Mouse (Mus musculus): ENCODE data around the gene Vmn2r2. TPM values are rescaled to one million over a fixed set of nuclear protein-coding genes. Genes with fewer than 3 reads are reported as not detected.

The Vmn2r2 gene
- polyA plus RNA-seq (2015; fragmentation: Nextera tagmentation; extraction: Ambion mirVana), result not detected in 2 replicates

- no peaks in the 10 kb centered on the region for H3K9me3 ChIP-seq (ENCODE audit: low read length)
- no peak within 1 kb of the TSS for H3K4me2 ChIP-seq (replicated peaks; ENCODE audit: low read depth, low read length)
- no peak for ATAC-seq (ENCODE audit: low FRiP score, low TSS enrichment)
- no peaks in the 10 kb centered on the region for H3K27me3 ChIP-seq (ENCODE audit: insufficient read depth, low read length)
- 89% methylated on average over 2 of the region's 2 CpGs for WGBS
- no peak within 1 kb of the TSS for H3K4me3 ChIP-seq (ENCODE audit: low read length)
- no peak within 1 kb of the TSS for H3K27ac ChIP-seq (ENCODE audit: low read length)
- no peaks in the 10 kb centered on the region for H3K36me3 ChIP-seq (ENCODE audit: insufficient read depth, low read length)
- H3K9ac ChIP-seq (replicated peaks; ENCODE audit: low read length), result no peak within 1 kb of the TSS
- no peaks in the 10 kb centered on the region for H3K4me1 ChIP-seq (ENCODE audit: insufficient read depth, low read length)
Observed at GRCm38 (mm10) chr3:64141878-64142508, at the start of gene Vmn2r2. Vmn2r2 (minus strand) TSS chr3:64141928.

- no peaks in the 10 kb centered on the region for H3K9me3 ChIP-seq (ENCODE audit: low read length)
- H3K27ac ChIP-seq (ENCODE audit: low read length), result no peak overlapping the region
- H3K4me1 ChIP-seq (ENCODE audit: insufficient read depth, low read length), result no peaks in the 10 kb centered on the region
- ATAC-seq (ENCODE audit: low FRiP score, low TSS enrichment), result no peak
- no peak overlapping the region for H3K4me2 ChIP-seq (replicated peaks; ENCODE audit: low read depth, low read length)
- no peak overlapping the region for H3K4me3 ChIP-seq (ENCODE audit: low read length)
- WGBS, result 85% methylated on average over 11 of the region's 11 CpGs
- H3K27me3 ChIP-seq (ENCODE audit: insufficient read depth, low read length), result no peaks in the 10 kb centered on the region
- no peak overlapping the region for H3K9ac ChIP-seq (replicated peaks; ENCODE audit: low read length)
- no peaks in the 10 kb centered on the region for H3K36me3 ChIP-seq (ENCODE audit: insufficient read depth, low read length)
Observed at GRCm38 (mm10) chr3:64113352-64114046, 28.2 kb downstream of the Vmn2r2 start.

DNA sequence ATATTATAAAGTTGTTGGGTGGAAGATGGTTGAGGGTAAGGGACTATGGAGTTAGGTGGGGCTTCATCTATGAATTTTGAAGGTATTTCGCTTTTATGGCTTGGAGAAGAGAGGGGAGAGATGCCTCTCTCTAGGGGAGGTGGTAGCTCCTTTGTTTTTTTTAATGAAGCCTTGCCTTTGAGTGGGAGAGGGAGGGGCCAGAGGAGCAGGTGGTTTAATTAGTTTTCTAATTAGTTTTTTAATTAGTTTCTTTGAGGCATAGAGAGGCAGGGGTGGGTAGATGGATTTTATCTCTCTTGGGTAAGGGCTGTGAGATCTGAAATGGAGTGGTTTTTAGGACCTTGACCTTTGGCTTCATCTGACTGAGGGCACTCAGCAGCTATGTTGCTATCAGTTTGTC lies 29.0 kb downstream of the Vmn2r2 start:
- no peak overlapping the region for H3K27ac ChIP-seq (ENCODE audit: low read length)
- no peaks in the 10 kb centered on the region for H3K27me3 ChIP-seq (ENCODE audit: insufficient read depth, low read length)
- H3K4me3 ChIP-seq (ENCODE audit: low read length), result no peak overlapping the region
- H3K36me3 ChIP-seq (ENCODE audit: insufficient read depth, low read length), result no peaks in the 10 kb centered on the region
- H3K4me2 ChIP-seq (replicated peaks; ENCODE audit: low read depth, low read length), result no peak overlapping the region
- no peak for ATAC-seq (ENCODE audit: low FRiP score, low TSS enrichment)
- 79% methylated on average over 1 of the region's 1 CpGs for WGBS
- no peak overlapping the region for H3K9ac ChIP-seq (replicated peaks; ENCODE audit: low read length)
- H3K9me3 ChIP-seq (ENCODE audit: low read length), result no peaks in the 10 kb centered on the region
- H3K4me1 ChIP-seq (ENCODE audit: insufficient read depth, low read length), result no peaks in the 10 kb centered on the region

DNA sequence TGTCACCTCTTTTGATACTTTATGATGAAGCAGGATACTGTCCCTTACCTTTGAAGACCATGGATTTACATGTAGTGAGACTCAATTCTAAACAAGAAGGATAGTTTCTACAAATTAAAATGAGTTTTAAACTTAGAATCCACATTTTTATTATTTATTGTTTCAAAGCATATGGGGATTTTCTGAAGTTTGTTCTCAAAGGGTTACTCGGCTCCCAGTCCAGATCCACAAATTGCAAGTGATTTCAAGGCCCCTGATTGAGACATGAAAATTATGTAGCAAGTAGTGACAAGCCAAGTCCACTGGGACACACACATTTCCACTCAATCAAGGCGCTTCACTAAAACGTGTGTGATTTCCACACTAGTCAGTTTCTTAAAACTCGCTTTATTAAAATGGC lies 60.5 kb downstream of the Vmn2r2 start, which contains the start of gene Vmn2r1:
Vmn2r1 (plus strand) TSS at position 301 of the 400 bp plus-strand sequence.
- H3K27ac ChIP-seq (ENCODE audit: low read length), result no peak within 1 kb of the TSS
- no peaks in the 10 kb centered on the region for H3K27me3 ChIP-seq (ENCODE audit: insufficient read depth, low read length)
- H3K4me3 ChIP-seq (ENCODE audit: low read length), result no peak within 1 kb of the TSS
- WGBS, result 80% methylated on average over 4 of the region's 4 CpGs
- H3K4me2 ChIP-seq (replicated peaks; ENCODE audit: low read depth, low read length), result no peak within 1 kb of the TSS
- no peaks in the 10 kb centered on the region for H3K4me1 ChIP-seq (ENCODE audit: insufficient read depth, low read length)
- H3K9me3 ChIP-seq (ENCODE audit: low read length), result no peaks in the 10 kb centered on the region
- ATAC-seq (ENCODE audit: low FRiP score, low TSS enrichment), result no peak
- H3K36me3 ChIP-seq (ENCODE audit: insufficient read depth, low read length), result no peaks in the 10 kb centered on the region
- H3K9ac ChIP-seq (replicated peaks; ENCODE audit: low read length), result no peak within 1 kb of the TSS

Other genes starting within 250 kb of the Vmn2r2 start
- gene Plch1, start 242.5 kb downstream of the Vmn2r2 start, polyA plus RNA-seq (2015; fragmentation: Nextera tagmentation; extraction: Ambion mirVana), result 11.4 and 12.1 TPM in 2 replicates
- 5.5 and 6.1 TPM in 2 replicates for gene E130311K13Rik, start 212.5 kb downstream of the Vmn2r2 start, polyA plus RNA-seq (2015; fragmentation: Nextera tagmentation; extraction: Ambion mirVana)
- gene Slc33a1, start 177.2 kb downstream of the Vmn2r2 start, polyA plus RNA-seq (2015; fragmentation: Nextera tagmentation; extraction: Ambion mirVana), result 31.6 and 36.7 TPM in 2 replicates
- 46.4 and 48.4 TPM in 2 replicates for gene Gmps, start 165.8 kb downstream of the Vmn2r2 start, polyA plus RNA-seq (2015; fragmentation: Nextera tagmentation; extraction: Ambion mirVana)
- gene Vmn2r1, start 60.4 kb downstream of the Vmn2r2 start, polyA plus RNA-seq (2015; fragmentation: Nextera tagmentation; extraction: Ambion mirVana), result 0.08 TPM in 1 of 2 replicates, not detected in the other
- not detected in 2 replicates for gene Vmn2r3, start 147.8 kb upstream of the Vmn2r2 start, polyA plus RNA-seq (2015; fragmentation: Nextera tagmentation; extraction: Ambion mirVana)